Mouse (Mus musculus) left cerebral cortex, adult 11 months (tissue): ENCODE results near the gene Crebrf.
A peak's percentile ranks its signal among the peaks of the same experiment; 100 is the strongest.

Experiments used
- DNase-seq: peaks from one replicate; pipeline ENCODE4 v3.0.0; 2022; ENCODE audit warnings: low spot score

Gene Crebrf

DNA sequence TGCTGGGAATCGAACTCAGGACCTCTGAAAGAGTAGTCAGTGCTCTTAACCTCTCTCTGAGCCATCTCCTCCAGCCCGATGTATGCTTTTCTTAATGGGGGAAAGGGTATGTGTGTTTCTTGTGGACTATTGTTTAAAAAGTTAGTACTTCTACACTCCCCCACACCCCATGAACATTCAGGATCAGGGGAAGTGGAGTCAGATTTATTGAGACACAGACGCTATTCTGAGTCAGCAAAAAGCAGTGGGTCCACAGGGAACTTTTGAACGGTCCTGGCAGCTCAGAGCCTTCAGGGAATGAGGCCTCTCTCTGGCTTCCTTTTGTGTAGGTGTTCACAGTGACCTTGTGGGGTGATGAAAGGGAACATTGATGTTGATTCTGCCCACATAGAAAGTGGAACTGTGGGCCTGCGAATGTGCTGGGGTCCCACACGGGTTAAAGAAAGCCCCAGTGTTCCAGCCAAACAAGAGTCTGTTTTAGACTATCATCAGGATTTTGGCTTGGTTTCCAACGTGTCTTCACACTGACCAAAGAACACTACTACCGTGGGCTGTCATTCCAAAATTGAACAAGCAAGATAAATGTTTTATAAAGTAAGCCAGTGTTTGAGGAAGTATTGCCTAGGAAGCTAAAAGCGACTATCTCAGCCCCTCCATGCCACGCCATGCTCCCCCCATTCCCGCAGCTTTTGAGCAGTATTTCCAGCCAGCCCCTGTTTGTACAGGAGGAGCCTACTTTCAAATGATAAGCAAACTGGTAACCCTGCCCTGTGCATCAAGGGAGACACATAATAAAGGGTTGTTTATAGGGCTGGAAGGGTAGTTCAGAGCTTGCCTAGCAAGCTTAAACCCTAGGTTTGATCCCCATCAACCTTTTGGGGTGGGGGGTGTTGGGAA is 9.7 kb upstream of the Crebrf start:
- no peak for DNase-seq

DNA sequence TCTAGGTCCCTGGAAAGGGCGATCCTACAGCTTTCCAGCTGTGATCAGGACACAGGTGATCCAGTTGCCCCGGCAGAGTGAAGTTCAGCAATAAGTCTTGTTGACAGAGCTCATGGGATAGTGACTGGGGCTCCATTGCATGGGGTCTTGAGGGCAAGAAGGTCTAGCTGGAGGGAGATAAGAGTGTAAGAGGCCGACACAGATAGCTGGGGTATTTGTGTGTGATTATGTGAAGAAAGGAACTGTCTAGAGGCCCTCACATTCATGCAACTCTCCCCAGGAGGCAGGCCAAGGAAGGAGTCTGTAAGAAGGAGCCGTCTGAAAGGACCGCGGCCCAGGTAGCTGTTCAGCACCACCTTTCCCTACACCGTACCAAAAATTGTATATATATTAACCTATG is 8.4 kb upstream of the Crebrf start:
- no peak for DNase-seq

DNA sequence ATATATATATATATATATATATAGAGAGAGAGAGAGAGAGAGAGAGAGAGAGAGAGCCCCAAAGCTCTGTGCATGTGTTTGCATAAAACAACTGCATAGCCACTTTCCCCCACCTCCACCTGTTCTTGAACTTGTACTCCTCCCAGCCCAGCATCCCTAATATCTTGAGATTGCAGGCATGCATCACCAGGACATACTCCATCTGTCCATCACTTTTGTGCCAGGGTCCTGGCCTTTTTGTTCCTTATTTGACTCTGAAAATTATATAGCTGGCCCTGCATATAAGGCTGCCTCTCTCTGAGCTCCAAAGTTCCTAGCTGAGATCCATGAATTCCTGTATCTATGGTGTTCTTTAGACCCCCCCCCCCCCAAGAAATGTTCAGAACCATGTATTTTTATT is 7.0 kb upstream of the Crebrf start:
- DNase-seq, result no peak

DNA sequence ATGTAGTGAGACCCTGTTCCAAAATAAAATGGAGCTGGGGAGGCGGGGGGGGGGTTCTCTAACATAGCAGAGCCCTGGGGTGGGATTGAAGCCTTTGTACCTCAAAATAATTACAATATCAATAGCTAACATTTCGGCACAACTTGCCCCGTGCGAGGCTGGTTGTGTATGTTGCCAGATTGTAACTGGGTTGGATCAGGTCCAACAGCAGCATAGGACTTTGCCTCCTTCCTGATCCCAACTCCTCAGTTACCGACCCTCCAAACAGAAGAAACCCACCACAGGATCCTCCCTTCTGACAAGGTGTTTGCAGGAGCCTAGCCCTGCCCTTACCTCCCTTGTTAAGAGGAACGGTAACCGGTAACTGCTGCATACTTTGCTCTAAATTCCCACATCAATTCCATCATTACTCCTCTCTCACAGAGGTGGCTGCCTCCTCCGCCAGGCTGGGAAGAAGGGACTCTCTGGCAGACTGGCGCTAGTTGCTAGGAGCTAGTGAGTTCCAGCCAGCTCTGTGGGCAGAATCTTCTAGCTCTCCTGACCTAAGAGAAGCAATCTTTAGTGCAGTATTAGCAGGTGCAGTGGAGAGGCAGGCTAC is 6.4 kb upstream of the Crebrf start:
- DNase-seq, result no peak

DNA sequence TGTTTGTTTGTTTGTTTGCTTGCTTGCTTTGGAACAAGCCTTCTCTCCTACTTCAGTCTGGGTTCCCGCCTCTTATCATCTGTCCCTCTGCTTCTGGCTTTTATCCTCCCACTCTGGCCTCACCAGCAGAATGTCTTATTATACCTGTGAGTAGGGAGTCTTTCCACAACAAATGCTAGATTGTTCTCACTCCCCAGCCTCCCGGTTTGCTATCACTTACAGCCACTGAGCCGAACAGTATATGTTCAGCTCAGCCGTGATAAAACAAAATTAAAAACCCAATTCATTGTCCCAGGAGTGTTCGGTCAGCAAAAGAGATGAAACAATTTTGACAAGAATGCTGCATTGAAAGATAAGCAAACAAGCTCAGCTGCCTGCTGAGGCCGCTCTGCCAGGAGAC is 5.4 kb upstream of the Crebrf start:
- DNase-seq, result no peak

DNA sequence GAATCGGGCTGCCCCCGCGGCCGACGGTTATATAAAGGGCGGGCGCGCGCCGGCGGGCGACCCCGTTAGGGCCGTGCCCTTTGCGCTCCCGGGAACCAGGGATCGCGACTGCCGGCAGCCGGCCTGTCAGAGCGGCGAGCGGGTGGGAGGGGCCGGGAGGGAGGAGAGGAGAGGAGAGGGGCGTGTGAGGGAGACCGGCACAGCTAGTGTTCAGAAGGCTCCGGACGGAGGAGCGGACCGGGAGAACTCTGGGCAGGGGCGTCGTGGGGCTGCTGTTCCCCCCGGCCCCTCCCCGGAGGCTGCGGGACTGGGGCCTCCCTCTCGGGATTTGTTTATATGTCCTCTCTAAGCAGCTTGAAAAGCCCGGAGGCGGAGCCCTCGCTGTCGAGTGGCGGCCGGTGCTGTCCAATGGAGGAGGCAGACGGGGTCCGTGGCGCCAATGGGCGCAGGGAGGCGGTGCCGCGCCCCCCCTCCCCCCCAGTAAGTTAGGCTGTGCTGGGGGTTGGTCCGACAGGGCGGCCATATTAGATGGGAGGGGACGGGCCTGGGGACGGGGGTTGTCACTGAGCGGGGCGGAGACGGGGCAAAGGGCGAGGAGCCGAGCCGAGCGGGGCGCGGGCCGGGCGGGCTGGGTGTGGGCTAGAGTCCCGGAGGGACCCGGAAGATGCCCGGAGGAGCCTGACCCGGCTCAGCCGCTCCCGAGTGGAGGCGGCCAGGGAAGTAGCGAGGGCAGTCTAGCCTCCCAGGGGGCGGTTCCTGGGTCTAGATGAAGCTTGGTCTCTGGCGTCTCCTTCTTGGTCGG is 667 bp downstream of the Crebrf start:
- DNase-seq, result peak; percentile 92

DNA sequence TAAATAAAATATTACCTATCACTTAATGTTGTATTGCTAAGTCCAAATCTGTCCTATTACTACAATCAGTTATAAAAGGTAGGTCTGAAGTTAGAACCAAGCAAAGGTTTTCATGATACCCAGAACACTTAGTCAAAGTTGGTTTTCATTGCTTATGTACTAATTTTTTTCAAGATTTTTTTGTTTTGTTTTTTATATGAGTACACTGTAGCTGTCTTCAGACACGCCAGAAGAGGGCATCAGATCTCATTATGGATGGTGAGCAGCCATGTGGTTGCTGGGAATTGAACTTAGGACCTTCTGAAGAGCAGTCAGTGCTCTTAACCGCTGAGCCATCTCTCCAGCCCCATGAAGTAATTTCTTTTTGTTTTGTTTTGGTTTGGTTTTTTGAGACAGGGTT is 2.4 kb downstream of the Crebrf start:
- no peak for DNase-seq

DNA sequence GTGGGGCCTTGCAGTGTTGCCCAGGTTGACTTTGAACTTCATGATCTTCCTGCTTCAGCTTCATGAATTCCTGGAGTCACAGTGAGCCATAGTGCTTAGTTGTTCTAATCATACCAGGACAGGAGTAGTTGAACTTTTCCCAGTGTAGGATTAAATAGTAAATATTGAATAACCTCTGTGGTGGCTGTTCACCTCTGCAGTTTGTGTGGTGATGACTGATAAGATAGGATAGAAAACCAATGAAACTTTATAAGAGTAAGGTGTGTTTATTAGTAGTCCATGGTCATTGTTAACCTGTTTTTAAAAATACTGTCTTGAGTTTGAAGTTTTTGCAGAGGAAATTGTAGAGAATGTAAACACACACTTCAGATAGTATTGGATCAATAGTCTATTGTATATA is 4.0 kb downstream of the Crebrf start:
- no peak for DNase-seq

DNA sequence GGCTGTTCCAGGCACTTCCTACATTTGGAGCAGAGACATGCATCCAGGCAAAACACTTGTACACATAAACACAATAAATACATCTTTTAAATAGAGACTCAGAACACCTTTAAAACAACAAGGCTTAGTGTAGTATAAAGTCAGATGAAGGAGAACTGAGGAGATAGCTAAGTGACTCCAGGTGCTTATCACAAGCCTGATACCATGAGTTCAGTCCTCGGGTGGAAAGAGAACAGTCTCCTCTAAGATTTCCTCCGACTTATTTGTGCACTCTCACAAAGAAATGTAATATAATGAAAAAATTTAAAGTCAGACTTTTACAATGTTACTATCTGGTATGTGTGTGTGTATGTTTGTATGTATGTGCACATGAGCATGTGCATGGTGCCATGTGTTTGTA is 6.4 kb downstream of the Crebrf start:
- DNase-seq, result no peak

DNA sequence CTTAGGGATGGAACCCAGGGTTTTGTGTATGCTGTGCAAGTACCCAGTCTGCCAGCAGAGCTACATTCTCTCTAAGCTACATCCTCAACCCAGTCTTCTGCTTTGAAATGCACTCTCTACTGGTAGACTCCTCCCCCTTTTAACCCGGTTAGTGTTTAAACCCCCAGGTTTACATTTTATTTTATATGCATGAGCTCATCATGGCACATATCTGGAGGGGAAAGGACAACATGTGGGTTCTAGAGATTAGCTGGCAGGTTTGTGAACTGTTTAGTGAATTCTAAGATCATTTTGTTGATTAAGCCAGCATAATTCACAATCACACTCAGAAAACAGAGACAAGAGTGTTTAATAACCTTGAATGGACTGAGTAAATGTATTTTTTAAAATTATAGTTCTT is 9.3 kb downstream of the Crebrf start:
- no peak for DNase-seq

DNA sequence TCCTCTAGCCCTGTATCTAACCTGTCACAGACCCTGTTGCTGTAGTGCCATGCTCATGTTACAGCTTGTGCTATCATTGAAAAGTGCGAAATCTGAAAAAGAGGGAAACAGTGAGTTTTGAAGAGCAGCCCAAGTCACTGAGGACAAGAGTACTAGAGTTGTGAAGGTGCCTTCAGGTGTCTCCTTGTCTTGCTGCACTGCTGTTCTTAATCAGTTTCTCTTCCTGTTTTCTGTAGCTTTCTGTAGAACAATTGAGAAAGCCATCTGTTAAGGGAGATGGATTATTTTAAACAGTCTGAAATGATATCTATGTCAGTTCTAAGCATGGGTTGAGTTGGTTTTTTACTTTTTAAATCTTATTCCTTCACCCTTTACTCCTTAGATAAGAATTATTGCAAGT is 11.2 kb downstream of the Crebrf start:
- DNase-seq, result no peak

DNA sequence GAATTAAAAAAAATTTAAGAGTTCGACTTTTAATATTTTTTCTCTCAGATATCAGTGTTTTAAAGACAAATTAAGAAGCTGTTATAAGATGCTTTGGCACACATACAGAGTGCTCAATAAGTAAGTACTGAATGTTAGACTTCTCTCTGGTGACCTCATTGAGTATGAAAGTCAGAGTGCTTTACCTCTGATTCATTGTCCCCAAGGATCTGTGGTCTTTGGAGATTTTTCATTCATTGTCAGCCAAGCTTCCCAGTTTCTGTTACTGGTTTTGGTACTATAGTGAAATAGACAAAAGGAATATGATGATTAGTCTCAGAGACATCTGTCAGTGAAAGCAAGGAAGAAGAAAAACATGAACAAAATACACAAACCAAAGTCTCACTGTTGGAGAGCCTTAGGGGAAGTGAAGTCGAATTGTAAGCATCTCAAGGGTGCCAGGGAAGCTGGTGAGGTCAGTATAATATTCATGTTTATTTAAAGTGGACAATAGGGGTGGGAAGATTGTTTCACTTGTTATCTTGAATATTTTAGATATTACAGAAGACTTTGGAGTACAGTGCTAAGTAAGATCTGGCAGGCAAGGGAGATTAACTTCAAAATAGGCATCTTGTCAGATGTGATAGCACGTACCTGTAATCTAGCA is 11.8 kb downstream of the Crebrf start:
- DNase-seq, result no peak

DNA sequence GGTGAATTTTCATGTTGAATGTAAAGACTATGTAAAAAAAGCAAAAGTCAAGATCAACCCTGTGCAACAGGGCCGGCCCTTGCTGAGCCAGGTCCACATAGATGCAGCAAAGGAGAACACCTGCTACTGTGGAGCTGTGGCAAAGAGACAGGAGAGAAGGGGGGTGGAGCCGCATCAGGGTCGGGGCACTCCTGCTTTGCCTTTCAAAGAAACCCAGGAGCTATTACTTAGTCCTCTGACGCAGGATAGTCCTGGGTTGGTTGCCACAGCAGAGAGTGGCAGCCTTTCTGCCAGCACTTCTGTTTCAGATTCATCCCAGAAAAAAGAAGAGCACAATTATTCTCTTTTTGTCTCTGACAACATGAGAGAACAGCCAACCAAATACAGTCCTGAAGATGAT is 27.1 kb downstream of the Crebrf start:
- no peak for DNase-seq

DNA sequence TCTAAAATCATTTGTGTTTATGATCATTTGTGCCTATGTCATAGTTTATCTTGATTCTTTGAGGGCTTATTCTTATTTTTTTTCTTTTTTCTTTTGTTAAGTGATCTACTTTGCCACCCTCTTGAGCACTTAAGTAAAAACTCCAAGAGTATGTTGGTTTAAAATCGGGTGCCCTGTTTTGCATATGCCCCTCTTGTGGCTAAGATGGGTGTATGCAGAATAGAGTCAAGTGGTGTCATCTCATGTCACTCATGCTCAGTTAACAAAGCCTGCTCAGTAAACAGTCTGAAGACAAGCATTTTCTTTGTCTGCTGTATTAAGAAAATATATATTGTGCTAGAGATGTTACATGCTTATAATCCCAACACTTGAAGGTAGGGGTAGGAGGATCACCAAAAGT is 27.8 kb downstream of the Crebrf start:
- DNase-seq, result no peak

DNA sequence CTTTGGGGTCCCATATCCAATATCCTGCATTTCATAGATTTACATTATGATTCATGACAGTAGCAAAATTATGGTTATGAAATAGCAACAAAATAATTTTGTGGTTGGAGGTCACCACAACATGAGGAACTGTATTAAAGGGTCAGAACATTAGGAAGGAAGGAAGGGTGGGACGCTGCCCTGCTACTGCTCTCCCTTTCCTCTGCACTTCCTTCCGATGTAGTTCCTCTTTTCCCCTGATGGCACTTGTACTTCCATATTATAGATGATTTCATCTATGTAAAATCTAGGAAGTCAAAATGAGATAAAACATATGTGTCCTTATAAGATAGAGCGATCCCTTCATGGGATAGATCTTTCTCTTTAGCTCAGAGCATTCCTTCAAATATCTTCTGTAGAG is 34.5 kb downstream of the Crebrf start:
- no peak for DNase-seq

DNA sequence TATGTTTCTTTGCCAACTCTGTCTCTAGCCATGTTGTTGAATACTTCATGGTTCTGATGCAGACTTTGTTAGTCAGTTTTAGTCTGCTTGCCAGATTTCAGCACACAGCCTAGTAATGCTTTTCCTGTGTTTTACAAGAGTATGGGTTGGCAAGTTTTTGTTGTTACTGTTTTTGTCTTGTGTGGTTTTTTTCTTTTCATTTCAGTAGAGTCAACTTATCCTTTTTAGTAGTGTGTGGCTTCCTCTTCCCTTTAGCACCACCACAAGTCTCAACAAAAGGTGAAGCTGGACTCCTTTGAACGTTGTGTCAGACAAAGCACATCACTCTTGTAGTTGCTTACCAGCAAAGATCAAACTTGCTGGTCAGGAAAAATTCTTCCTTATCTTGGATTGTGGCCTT is 36.8 kb downstream of the Crebrf start:
- DNase-seq, result no peak

DNA sequence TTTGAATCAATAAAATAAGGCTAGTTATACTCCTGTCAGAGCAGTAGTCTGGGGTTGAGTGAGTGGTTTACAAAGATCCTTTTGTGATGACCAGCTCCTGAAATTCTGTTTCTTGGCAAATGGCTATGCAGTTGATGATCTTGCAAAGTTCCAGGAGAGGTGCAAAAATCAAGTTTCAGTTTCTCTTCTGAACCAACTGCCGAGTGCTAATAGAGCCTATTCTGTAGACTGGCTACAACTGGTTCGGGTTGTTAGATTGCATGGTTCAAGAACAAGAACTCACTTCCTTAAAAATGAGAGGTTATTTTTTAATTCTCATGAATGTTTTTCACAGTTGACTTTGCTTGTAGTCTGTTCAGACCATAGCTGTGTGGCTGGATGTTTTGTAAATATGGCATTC is 38.0 kb downstream of the Crebrf start:
- no peak for DNase-seq

DNA sequence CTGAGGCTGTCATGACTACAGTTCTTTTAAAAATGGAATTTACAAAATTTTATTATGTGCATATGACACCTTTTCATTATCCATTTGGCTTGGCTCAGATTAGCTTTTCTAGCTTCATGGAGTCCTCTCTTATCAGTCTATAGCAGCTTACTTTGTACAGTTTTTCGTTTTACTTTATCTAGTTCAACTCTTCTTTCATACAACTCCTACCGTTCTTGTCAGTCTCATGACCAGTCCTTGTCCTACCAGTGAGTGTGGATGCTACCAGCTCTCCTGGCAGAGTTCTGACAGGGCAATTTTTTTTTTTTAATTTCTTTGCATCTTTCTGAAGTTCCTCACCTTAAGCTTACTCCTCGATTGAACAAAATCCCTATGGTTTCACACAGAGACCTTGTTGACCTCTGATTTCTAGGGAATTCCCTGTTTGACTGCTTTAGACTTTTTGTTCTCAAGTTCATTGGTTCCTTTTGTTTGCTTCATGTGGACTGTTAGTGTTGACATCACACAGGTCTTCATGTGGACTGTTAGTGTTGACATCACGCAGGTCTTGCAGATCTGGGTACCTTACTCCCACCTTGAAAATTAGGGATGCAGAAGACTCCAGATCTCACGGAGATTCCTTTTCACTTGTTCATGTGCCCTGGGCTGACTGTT is 51.8 kb downstream of the Crebrf start:
- no peak for DNase-seq

DNA sequence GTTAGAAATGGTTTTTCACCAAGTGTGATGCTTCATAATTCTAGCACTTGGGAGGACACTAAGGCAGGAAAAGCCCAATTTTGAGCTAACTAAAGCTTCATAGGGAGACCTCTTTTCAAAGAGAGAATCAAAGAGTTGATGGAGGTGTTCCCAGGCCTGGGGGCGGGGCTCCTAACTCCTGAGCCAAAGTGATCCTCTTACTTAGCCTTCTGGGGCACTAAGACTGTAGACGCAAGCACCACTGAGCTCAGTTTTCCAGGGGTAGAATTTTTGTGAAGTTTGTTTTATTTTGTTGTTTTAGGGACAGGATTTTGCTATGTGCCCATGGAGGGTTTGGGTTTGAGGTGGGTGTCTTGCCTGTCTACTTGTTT is 52.3 kb downstream of the Crebrf start:
- DNase-seq, result no peak

DNA sequence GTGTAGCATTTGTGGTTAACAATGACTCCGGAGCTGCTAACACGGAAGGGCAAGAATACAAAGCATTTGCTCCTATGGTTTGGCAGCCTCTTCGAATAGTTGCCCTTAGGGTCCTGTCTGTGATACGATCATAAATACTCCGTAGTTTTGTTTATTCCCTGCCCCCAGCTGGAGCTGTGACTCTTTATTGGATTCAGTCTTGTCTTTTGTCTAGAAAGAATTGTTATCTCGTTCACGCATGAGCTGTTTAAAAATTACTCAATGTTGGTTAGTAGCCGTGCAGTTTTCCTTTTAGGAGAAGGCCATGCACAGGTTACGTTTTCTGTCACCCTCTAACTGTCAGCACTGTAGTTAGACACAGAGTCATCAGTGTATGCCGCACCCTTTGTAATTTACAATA is 60.8 kb downstream of the Crebrf start:
- DNase-seq, result no peak

DNA sequence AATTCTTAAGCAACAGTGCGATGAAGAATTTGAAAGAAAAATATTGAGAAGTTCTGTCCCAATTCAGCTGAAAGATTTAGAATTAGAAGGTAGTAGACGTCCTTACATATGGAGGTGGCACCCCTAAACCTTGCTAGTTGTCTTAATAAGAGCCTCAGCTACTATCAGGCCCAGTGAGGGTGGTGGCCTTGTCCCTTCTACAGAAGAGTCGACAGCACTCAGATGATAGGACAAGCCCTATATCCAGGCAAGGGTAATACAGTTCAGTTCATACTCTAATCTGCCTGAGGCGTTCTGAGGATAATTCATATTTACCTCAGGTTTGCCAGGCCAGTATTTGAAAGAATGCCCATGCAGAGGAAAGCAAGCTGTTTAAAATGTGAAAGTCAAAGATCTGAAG is 62.6 kb downstream of the Crebrf start:
- DNase-seq, result no peak

DNA sequence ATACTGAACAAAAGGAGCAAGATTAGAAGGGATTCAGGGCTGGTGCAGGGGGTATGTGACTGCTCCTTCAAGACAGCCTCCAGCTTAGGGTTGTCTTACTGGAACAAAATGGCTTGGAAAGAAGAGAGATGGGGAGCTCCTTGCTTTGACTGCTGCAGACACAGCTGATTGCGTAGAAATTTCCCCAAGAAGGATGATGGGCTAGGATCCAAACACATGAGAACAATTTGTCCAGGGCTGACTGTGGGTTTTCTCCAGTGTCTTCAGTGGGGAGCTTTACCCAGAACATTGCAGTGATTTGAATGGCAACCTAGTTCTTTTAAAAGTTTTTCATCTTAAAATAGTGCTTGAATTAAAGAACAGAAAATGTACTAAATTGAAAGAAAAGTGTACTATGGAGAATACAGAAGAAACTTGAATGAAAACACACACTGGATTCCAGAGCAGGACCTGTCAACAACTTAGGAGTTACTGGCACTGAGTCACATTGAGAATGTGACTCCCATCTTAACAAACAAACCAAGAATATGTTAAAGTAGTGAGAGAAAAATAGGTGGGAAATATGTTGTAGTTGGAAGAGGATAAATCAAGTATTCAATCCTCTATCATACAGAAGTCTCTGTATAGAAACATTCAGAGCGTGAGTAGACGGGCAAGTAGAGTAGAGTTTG is 63.1 kb downstream of the Crebrf start:
- no peak for DNase-seq
